Mouse (Mus musculus) mature B cell (primary cell): ENCODE results near the gene Fli1.

Experiments used
- in situ Hi-C: fragments of 300-500 bp; cut with MboI; formaldehyde crosslinking; loops from 2 replicates; pipeline ENCODE4 v1.14.3; 2019

Fli1 gene

GRCm38 (mm10) chr9:32522536-32523245 lies 20.0 kb downstream of the Fli1 start:
- in situ Hi-C loops, result no loop called here

- in situ Hi-C loops, result no loop called here
Measured at GRCm38 (mm10) chr9:32521331-32521730, 21.3 kb downstream of the Fli1 start.

GRCm38 (mm10) chr9:32520821-32521220 lies 21.8 kb downstream of the Fli1 start:
- in situ Hi-C loops, result no loop called here

GRCm38 (mm10) chr9:32519101-32520051 lies 23.3 kb downstream of the Fli1 start:
- in situ Hi-C loops, result no loop called here

- in situ Hi-C loops, result no loop called here
Measured at GRCm38 (mm10) chr9:32518351-32519075, 24.1 kb downstream of the Fli1 start.

GRCm38 (mm10) chr9:32516691-32517090 lies 26.0 kb downstream of the Fli1 start:
- in situ Hi-C loops, result no loop called here

GRCm38 (mm10) chr9:32515894-32516686 lies 26.6 kb downstream of the Fli1 start:
- in situ Hi-C loops, result no loop called here

GRCm38 (mm10) chr9:32514406-32515058 lies 28.1 kb downstream of the Fli1 start:
- in situ Hi-C loops, result no loop called here

- in situ Hi-C loops, result no loop called here
Measured at GRCm38 (mm10) chr9:32513471-32513870, 29.2 kb downstream of the Fli1 start.

- in situ Hi-C loops, result no loop called here
Measured at GRCm38 (mm10) chr9:32510454-32511263, 32.0 kb downstream of the Fli1 start.

GRCm38 (mm10) chr9:32509706-32510156 lies 32.9 kb downstream of the Fli1 start:
- in situ Hi-C loops, result no loop called here

- in situ Hi-C loops, result no loop called here
Measured at GRCm38 (mm10) chr9:32508648-32509047, 34.0 kb downstream of the Fli1 start.

GRCm38 (mm10) chr9:32508118-32508517 lies 34.5 kb downstream of the Fli1 start:
- in situ Hi-C loops, result no loop called here

- in situ Hi-C loops, result no loop called here
Measured at GRCm38 (mm10) chr9:32506866-32507861, 35.5 kb downstream of the Fli1 start.

GRCm38 (mm10) chr9:32506161-32506560 lies 36.5 kb downstream of the Fli1 start:
- in situ Hi-C loops, result no loop called here

GRCm38 (mm10) chr9:32505460-32506075 lies 37.1 kb downstream of the Fli1 start:
- in situ Hi-C loops, result no loop called here

- in situ Hi-C loops, result no loop called here
Measured at GRCm38 (mm10) chr9:32503995-32504451, 38.6 kb downstream of the Fli1 start.

- in situ Hi-C loops, result no loop called here
Measured at GRCm38 (mm10) chr9:32503423-32503822, 39.2 kb downstream of the Fli1 start.
